Mouse (Mus musculus) heart, embryonic 16.5 days (tissue): ENCODE measurements at regions not wholly inside any gene's neighbourhood (a gene's known extent, or its start where the extent isn't known, plus 50 kb on each side); places are given as distances from the start of the nearest gene placed in this dataset.

Experiments
- ATAC-seq: fragments of 200-750 bp; cut with Nextera tagmentation; replicated peaks from 2 replicates; pipeline ENCODE4 v1.8.0; 2017; ENCODE audit warnings: moderate number of reproducible peaks; ENCODE audit not compliant: insufficient read depth, low FRiP score; ENCODE audit errors: extremely low read depth
- H3K27ac ChIP-seq: fragments of 300-500 bp; sonication (generic); 2 replicates; pipeline ENCODE4 v1.5.1; 2014; ENCODE audit warnings: mild to moderate bottlenecking, low read length, control low read depth, moderate library complexity
- H3K27me3 ChIP-seq: fragments of 300-500 bp; sonication (generic); 2 replicates; pipeline ENCODE4 v1.6.1; 2014; ENCODE audit warnings: low read length, mixed read lengths; ENCODE audit not compliant: control insufficient read depth, insufficient read depth
- H3K36me3 ChIP-seq: fragments of 300-500 bp; sonication (generic); 2 replicates; pipeline ENCODE4 v1.6.1; 2014; ENCODE audit not compliant: control insufficient read depth, insufficient read depth
- H3K4me1 ChIP-seq: fragments of 300-500 bp; sonication (generic); 2 replicates; pipeline ENCODE4 v1.6.1; 2014; ENCODE audit warnings: low read length, mixed read lengths; ENCODE audit not compliant: control insufficient read depth, insufficient read depth
- H3K4me2 ChIP-seq: fragments of 300-500 bp; sonication (generic); 2 replicates; pipeline ENCODE4 v1.6.1; 2014; ENCODE audit warnings: low read depth, mild to moderate bottlenecking, control low read depth, low read length
- H3K4me3 ChIP-seq: fragments of 300-500 bp; sonication (generic); 2 replicates; pipeline ENCODE4 v1.5.1; 2014; ENCODE audit warnings: mild to moderate bottlenecking, control low read depth, low read length
- H3K9ac ChIP-seq: fragments of 300-500 bp; sonication (generic); 2 replicates; pipeline ENCODE4 v1.6.1; 2014; ENCODE audit warnings: low read length, control low read depth
- H3K9me3 ChIP-seq: fragments of 300-500 bp; sonication (generic); replicated peaks from 2 replicates; pipeline ENCODE4 v1.6.1; 2016; ENCODE audit warnings: low read length; ENCODE audit not compliant: control insufficient read depth
- WGBS: fragments of 180-500 bp; shearing (Covaris S2); extraction: QIAGEN DNeasy Blood & Tissue Kit; methylation state at CpG from one replicate; pipeline ENCODE4 v1.1.7; 2014; 5-methylcytosine and 5-hydroxymethylcytosine counted together

- 48% methylated on average over 12 of the region's 12 CpGs for WGBS
- Histone ChIP-seq H3K27me3 (no peaks in the 10 kb centered on the region), H3K4me1 (no peaks in the 10 kb centered on the region), H3K4me3 (no peak overlapping the region), H3K9ac (no peak overlapping the region), H3K36me3 (no peaks in the 10 kb centered on the region), H3K9me3 (no peaks in the 10 kb centered on the region), H3K4me2 (no peak overlapping the region), H3K27ac (no peak overlapping the region)
- no peak for ATAC-seq
Measured at GRCm38 (mm10) chr6:100968080-100968856, 134.8 kb downstream of the Ppp4r2 start.

GRCm38 (mm10) chr6:100968960-100969359 is 135.5 kb downstream of the Ppp4r2 start:
- Histone ChIP-seq H3K4me2 (no peak overlapping the region), H3K27ac (no peak overlapping the region), H3K27me3 (no peaks in the 10 kb centered on the region), H3K36me3 (no peaks in the 10 kb centered on the region), H3K9me3 (no peaks in the 10 kb centered on the region), H3K9ac (no peak overlapping the region), H3K4me1 (no peaks in the 10 kb centered on the region), H3K4me3 (no peak overlapping the region)
- ATAC-seq: no peak
- WGBS: 69% methylated on average over 1 of the region's 1 CpGs

GRCm38 (mm10) chr6:100970810-100971447 is 137.5 kb downstream of the Ppp4r2 start:
- no peaks in the 10 kb centered on the region for H3K9me3 ChIP-seq
- no peak overlapping the region for H3K9ac ChIP-seq
- no peak for ATAC-seq
- H3K4me1 ChIP-seq: no peaks in the 10 kb centered on the region
- WGBS: 84% methylated on average over 8 of the region's 8 CpGs
- H3K27ac ChIP-seq: no peak overlapping the region
- no peaks in the 10 kb centered on the region for H3K36me3 ChIP-seq
- no peak overlapping the region for H3K4me2 ChIP-seq
- no peaks in the 10 kb centered on the region for H3K27me3 ChIP-seq
- H3K4me3 ChIP-seq: no peak overlapping the region

- H3K9ac ChIP-seq: no peak overlapping the region
- H3K27me3 ChIP-seq: no peaks in the 10 kb centered on the region
- 28% methylated on average over 6 of the region's 6 CpGs for WGBS
- no peak for ATAC-seq
- H3K4me2 ChIP-seq: no peak overlapping the region
- H3K36me3 ChIP-seq: no peaks in the 10 kb centered on the region
- H3K4me3 ChIP-seq: no peak overlapping the region
- no peaks in the 10 kb centered on the region for H3K9me3 ChIP-seq
- H3K27ac ChIP-seq: no peak overlapping the region
- H3K4me1 ChIP-seq: no peaks in the 10 kb centered on the region
Measured at GRCm38 (mm10) chr6:100971462-100971955, 138.1 kb downstream of the Ppp4r2 start.

- Histone ChIP-seq H3K9ac (no peak overlapping the region), H3K27me3 (no peaks in the 10 kb centered on the region), H3K27ac (no peak overlapping the region), H3K4me2 (no peak overlapping the region), H3K4me1 (no peaks in the 10 kb centered on the region), H3K9me3 (no peaks in the 10 kb centered on the region), H3K4me3 (no peak overlapping the region), H3K36me3 (no peaks in the 10 kb centered on the region)
- ATAC-seq: no peak
- WGBS: 78% methylated on average over 9 of the region's 9 CpGs
Measured at GRCm38 (mm10) chr6:100973366-100974090, 140.1 kb downstream of the Ppp4r2 start.

- H3K9me3 ChIP-seq: no peaks in the 10 kb centered on the region
- H3K4me1 ChIP-seq: no peaks in the 10 kb centered on the region
- H3K27me3 ChIP-seq: no peaks in the 10 kb centered on the region
- no peak overlapping the region for H3K4me3 ChIP-seq
- no peak overlapping the region for H3K27ac ChIP-seq
- H3K9ac ChIP-seq: no peak overlapping the region
- WGBS: 88% methylated on average over 5 of the region's 5 CpGs
- no peak overlapping the region for H3K4me2 ChIP-seq
- H3K36me3 ChIP-seq: no peaks in the 10 kb centered on the region
- no peak for ATAC-seq
Measured at GRCm38 (mm10) chr6:100974716-100975115, 141.3 kb downstream of the Ppp4r2 start.

- no peak; the same call in 1 of the 2 replicates for ATAC-seq
- no peak overlapping the region for H3K9ac ChIP-seq
- H3K4me3 ChIP-seq: no peak overlapping the region
- H3K27ac ChIP-seq: no peak overlapping the region
- no peaks in the 10 kb centered on the region for H3K27me3 ChIP-seq
- no peak overlapping the region for H3K4me2 ChIP-seq
- H3K4me1 ChIP-seq: no peaks in the 10 kb centered on the region
- H3K9me3 ChIP-seq: no peaks in the 10 kb centered on the region
- 41% methylated on average over 6 of the region's 6 CpGs for WGBS
- no peaks in the 10 kb centered on the region for H3K36me3 ChIP-seq
Measured at GRCm38 (mm10) chr6:100975835-100976234, 142.4 kb downstream of the Ppp4r2 start.

GRCm38 (mm10) chr6:100977201-100977691 is 143.8 kb downstream of the Ppp4r2 start:
- 63% methylated on average over 9 of the region's 9 CpGs for WGBS
- no peak overlapping the region for H3K27ac ChIP-seq
- H3K27me3 ChIP-seq: no peaks in the 10 kb centered on the region
- H3K4me1 ChIP-seq: no peaks in the 10 kb centered on the region
- no peaks in the 10 kb centered on the region for H3K36me3 ChIP-seq
- H3K9ac ChIP-seq: no peak overlapping the region
- no peak for ATAC-seq
- no peak overlapping the region for H3K4me3 ChIP-seq
- H3K4me2 ChIP-seq: no peak overlapping the region
- no peaks in the 10 kb centered on the region for H3K9me3 ChIP-seq

- Histone ChIP-seq H3K27me3 (no peaks in the 10 kb centered on the region), H3K27ac (no peak overlapping the region), H3K9ac (no peak overlapping the region), H3K4me1 (no peaks in the 10 kb centered on the region), H3K4me2 (no peak overlapping the region), H3K36me3 (no peaks in the 10 kb centered on the region), H3K9me3 (no peaks in the 10 kb centered on the region), H3K4me3 (no peak overlapping the region)
- WGBS: 82% methylated on average over 5 of the region's 5 CpGs
- ATAC-seq: no peak
Measured at GRCm38 (mm10) chr6:100978113-100978512, 144.7 kb downstream of the Ppp4r2 start.
